Mouse (Mus musculus) ovary, postnatal 36 days (tissue): ENCODE data around the gene Hrh2.
A peak's percentile ranks its signal among the peaks of the same experiment; 100 is the strongest.

ENCODE experiments used
- DNase-seq: peaks from one replicate; pipeline ENCODE4 v3.0.0; 2022; ENCODE audit warnings: low spot score, mixed read lengths

The Hrh2 gene

DNA sequence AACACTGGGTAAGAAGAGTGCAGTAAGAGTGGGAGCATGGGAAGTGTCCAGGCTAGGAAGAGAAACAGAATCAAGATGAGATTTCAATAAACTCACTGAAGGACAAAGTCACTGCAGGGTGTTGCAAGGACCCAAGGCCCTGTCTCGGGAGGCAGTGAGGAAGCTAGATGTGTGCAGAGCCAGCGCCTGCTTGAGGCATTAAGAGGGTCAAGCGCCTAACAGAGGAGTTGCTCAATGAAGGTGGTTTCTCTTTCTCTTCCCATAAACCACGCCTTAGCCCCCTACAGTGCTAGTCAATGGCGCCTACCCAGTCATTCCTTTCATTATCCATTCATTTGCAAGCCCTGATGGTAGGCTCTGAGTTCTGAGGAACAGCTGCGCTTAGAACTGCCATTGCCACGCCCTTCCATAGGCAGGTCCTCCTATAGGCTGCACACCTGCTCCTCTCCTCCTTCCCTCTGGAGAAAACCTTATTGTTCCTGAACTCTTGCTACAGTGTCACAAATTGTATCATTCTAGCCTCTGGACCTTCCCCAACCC, 23.9 kb downstream of the Hrh2 start:
- no peak for DNase-seq

DNA sequence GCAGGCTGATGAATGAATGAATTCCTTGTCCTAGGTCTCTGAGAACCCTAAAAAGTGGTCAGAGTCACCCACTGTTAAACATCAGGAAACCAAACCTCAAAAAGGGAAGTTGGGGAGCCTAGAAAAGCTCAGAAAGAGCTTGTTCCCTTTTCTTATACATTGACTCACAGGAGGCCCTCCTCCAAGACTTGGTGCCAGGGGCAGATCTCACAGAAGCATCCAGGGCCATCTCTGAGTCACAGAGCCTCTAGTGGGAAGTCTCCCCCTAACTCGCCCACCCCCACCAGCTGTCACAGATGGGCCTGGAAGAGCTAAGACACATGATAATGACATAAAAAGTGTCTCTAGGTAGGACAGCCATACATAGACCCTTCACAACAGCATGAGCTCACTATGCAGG, 26.4 kb downstream of the Hrh2 start:
- DNase-seq, result no peak

DNA sequence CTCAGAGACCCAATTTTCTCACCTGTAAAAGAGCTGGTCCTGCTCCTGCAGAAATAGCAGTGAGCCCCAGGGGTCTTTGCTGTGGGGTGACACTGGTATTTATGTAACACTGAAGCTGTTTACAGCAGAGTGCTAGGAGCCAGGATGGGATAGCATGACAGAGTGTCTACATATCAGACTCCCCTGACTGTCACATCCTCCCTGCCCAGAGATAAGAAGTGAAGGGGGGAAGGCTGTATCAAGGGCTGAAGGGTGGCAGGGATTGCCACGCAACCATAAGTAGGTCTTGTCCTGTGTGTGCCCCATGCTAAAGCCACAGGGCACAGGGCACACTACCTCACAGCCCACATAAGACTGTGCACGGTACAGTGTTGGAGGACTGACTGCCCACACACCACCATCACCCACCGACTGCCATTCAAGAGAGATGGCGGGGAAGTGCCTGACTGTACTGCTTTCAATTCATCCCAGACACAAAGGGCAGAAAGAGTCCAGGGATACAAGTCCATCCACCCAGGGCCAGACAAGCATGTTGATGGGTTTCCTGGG, 29.8 kb downstream of the Hrh2 start:
- DNase-seq, result no peak

DNA sequence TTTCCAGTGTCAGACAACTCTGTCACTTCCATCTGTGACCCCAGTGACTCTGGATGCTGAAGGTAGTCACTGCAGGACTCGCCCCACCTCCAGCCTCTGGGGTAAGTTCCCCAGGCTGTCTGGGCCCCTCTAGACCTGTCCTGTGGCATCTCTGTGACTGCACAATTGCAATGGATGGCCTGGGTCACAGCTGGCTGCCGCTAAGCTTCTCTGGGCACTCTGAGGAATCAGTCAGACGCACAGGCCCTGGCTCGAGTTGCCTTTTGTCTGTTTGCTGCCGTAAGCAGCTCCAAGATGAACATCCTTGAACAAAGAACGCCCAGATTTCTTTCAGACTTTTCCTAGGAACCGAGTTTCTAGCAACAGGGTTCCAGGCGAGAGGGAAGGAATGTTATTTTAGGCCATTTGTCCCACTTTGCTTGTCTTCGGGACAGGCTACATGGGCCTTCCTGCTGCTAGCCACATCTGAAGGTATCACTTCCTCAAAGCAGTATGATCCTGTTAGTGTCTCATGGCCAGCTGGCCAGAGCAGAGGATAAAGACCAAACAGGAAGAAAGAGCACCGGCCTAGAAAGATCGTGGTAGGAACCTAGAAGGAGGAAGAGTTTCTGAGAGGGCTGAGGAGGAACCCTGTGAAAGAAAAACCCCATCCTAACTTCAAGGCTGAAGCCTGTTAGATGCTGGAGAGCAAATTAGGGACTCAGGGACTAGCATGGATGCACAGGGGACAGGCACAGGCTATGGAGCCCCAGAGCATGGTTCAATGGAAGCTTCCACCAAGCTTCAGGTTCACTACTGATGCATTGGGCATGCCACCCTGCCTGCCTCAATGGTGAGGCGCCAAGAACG, 31.2 kb downstream of the Hrh2 start:
- no peak for DNase-seq

DNA sequence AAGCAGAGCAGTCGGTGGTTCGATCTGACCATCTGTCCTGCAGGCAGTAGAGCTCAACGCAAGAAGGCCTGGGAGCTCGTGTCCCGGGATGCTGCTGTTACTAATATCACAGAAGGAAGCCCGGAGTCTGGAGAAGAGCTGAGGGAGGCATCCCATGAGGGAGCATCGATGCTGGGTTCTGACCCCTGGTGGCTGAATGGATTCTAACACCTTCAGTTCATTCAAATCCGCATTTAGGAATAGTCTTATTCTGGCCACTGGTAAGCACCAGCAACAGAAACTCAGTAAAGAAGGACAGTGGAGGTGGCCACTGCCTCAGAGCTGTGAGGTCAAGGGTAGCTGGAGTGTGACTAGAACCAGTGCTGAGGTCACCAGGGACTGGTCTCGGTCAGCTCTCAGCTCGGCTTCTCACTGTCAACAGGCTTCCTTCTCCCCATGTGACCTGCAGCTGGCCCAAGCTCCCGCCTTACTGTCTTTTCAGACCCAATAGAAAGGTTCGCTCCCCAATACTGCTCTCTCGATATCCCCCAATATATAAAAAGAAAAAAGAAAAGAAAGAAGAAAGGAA, 36.1 kb downstream of the Hrh2 start:
- peak; percentile 23 for DNase-seq

DNA sequence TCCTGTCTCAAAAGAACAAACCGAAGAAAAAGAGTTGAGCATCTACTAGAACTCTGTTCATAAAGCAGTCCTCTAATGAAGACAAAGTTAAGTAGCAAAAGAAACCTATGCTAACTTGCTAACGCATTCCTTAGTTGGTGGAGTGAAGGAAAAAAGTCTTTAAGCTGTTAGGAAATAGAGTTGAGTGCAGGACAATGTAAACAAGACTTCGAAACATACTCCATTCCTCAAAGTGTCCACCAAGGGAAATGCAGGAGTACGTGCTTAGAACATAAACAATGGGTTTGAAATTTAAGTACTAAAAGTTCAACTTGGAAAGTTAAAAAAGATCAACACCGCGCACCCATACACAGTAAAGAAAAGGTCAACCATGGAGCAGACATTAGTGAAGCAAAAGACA, 38.2 kb downstream of the Hrh2 start:
- DNase-seq, result no peak

GRCm38 (mm10) chr13:54231868-54232267, 39.9 kb downstream of the Hrh2 start:
- DNase-seq, result no peak

- DNase-seq, result no peak
These were observed 45.6 kb downstream of the Hrh2 start for GRCm38 (mm10) chr13:54237512-54237911.

DNA sequence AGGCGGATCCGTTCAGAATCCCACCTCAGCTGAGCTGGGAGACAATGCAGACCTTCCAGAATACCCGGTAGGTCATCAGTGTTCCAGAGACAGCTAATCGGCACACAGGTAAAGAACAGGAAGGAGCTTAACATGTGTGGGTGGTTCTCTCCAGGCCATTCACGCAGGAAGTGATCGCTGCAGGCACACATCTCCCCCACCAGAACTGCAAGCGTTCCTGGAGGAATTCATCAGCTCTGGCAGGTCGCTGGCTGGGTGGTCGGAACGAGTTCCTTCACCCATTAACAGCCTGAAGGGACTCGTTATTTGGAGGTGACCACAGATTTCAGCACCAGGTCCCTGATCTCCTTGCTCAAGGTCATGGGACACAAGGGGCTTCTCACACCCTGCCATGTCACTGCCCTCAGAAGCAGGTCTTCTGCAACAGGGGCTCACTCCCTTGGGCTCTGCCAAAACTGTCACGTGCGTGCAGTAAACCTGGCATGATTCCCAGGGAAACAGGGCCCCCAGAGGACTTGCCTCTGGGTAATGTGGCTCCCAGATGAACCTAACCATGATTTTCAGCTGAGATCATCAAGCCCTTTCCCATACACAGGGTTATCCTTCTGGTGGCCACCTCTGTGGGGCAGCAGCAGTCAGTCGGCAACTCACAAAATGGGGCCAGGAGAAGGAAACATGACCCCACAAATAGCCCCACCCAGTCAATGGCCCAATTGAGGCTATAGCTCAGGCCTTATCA, 46.8 kb downstream of the Hrh2 start:
- DNase-seq, result no peak

DNA sequence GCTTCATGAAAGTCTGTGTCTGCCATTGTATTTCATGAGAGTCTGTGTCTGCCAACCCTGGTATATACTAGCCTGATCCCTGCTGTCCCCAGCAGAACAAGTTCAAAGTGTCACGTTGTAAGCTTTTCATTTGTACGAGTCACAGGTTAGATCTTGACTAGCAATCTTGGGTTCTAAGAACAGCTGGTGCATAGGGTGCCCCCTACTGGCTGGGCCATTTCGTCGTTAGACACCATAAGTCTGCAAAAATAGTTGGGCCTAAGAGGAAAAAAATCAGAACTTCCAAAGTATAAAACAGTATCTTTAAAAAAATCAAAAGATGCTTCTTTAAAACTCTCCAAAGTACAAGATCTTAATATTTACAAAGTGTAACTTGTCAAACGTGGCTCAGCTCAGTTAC, 50.5 kb downstream of the Hrh2 start:
- no peak for DNase-seq

- DNase-seq, result no peak
These were observed 53.3 kb downstream of the Hrh2 start for GRCm38 (mm10) chr13:54245204-54245603.

DNA sequence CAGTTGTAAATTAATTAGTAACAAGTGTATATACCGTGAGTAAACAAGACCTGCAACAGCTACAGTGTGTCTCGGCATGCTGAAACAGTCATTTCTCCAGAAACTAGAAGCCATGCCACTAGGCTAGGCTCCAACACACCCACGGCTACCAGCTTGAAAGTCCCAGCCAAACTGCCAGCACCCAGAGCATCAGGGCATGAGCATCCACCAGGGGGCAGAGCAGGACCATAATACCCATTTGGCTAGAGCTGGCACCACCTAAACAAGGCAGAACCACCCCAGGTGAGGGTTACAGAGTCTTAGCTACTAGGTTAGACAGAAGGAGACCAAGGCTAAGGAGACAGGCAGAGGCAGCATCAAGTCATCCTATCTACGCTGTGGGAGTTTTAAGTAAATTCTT, 55.6 kb downstream of the Hrh2 start:
- peak; percentile 63 for DNase-seq

GRCm38 (mm10) chr13:54248436-54248995, 56.6 kb downstream of the Hrh2 start:
- no peak for DNase-seq

- no peak for DNase-seq
These were observed 57.1 kb downstream of the Hrh2 start for GRCm38 (mm10) chr13:54249007-54249406.

- DNase-seq, result no peak
These were observed 58.4 kb downstream of the Hrh2 start for GRCm38 (mm10) chr13:54250346-54250745.

- DNase-seq, result no peak
These were observed 59.8 kb downstream of the Hrh2 start for GRCm38 (mm10) chr13:54251541-54252225.

DNA sequence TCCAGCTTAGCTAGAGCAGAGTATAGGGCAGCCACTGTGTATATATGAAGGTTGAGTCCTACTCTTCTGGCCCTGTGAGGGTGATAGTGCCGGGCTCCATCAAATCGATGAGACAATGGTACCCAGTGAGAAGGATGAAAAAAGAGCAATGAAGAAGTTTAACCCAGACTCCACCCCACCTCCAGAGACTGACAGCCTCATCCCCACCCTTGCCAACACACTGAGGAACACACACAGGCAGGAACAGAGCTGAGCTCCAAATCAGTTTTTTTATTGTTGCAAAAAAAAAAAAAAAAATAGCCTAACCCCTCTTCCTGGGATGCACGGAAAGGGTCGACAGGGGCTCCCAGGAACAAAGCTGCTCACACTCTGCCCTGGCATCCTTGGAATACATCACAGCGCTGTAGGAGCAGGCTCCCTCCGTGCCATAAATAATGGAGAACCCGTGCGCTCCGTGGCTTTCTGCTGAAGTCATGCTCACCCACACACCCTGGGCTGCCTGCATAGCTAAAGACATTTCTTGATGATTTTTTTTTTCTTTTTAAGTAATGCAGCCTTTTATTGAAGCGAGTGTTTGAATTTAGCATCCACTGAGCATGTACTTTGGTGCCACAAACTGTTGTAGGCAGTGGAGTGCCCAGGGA, 65.8 kb downstream of the Hrh2 start:
- DNase-seq, result no peak

- no peak for DNase-seq
These were observed 66.4 kb downstream of the Hrh2 start for GRCm38 (mm10) chr13:54258231-54258743.

- DNase-seq, result peak; percentile 12
These were observed 68.4 kb downstream of the Hrh2 start for GRCm38 (mm10) chr13:54260318-54260717.

DNA sequence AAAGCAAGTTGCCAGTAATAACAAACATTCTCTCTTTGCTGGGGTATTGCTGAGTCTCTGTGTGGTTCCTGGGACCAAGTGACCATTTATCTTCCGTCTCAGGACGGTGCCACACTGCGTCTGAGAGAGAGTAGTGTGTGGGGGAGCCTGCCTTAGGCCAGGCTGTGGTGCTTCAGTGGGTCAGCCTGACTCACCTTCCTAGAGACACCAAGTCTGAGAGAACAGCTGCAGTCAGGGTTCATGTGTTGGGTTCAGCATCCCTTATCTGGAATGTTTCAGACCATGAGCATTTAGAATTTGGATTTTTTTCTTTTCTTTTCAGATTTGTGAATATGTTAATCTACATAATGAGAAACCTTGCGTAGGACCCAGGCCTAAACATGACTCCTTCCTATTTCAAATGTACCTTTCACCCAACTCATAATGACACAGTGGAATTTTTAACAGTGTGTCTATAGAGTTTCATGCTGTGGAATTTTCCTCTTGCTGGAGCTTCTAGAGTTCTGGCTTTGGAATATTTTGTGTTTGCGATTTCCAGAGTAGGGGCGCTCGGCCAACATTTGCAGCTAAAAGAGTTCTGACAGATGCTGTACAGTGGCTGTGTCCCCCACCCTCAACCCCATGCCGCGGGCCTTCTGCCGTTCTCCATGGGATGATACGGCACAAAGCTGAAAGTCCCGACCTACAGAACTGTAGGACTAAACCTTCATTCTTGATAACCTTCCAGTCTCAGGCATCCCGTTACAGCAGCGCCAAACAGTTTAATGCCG, 71.0 kb downstream of the Hrh2 start:
- no peak for DNase-seq
